Mouse (Mus musculus) thymus, postnatal 10 days (tissue): ENCODE measurements around the gene Pnpla2.
"Not testable (repeated sequence)": the region's sequence is repeated elsewhere in the genome, so short reads cannot be mapped to it uniquely, and the experiment has no call there.

Source experiments
- DNase-seq, 2 experiments: peaks; one replicate each; pipeline ENCODE4 v3.0.0; 2021; ENCODE audit warnings: low spot score in 2 of 2

Gene Pnpla2

DNA sequence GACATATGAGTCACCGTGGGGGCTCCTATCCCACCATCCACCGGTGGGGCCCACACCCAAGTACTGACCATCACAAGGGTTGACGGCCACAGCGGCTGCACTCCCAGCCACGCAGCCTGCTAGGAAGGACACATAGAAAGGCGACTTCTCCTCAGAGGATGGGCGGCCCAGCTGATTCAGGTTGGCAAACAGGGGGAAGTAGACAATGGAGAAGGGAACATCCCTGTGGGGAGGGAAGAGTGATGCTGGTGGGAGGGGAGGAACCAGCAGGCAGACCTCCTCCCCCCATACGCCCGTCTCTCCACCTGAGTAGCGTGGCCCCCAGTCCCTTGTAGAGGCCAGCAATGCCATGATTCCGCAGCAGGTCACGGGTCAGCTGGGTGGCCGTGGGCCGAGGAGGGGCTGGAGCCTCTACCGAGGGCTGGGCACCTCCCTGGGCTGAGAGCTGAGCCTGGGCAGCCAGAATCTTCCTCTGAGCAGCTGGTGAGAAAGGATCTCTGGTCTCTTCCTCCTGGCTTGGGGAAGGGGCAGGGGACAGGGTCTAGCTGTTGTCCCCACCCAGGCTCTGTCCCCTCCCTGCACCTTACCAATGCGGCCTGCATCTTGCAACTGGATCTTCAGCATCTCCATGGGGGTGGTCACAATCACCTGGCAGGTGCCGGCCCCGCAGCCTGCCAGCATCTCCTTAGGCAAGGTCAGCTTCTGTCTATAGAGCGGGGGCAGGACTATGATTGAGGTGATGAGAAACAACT, 23.4 kb upstream of the Pnpla2 start:
- no peak for DNase-seq

DNA sequence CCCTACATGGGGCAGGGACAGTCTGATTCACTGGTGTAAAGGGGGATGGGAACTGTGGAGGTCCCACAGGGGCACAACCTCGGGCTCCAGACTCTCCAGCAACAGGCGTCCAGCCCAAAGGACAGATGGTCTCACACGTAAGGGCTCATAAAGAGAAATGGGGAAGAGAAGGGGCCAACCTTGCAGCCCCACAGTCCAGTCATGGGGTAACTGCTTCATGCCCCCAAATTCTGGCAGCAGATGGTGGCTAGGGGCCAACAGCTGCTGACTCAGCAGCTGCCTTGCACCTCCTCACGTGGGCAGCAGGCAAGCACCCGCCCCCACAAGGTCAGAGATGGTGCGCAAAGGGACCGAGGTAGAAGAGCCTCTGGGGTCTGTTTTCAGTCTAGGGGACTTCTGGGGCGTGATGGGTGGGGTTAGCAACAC, 22.8 kb upstream of the Pnpla2 start:
- no peak for DNase-seq

DNA sequence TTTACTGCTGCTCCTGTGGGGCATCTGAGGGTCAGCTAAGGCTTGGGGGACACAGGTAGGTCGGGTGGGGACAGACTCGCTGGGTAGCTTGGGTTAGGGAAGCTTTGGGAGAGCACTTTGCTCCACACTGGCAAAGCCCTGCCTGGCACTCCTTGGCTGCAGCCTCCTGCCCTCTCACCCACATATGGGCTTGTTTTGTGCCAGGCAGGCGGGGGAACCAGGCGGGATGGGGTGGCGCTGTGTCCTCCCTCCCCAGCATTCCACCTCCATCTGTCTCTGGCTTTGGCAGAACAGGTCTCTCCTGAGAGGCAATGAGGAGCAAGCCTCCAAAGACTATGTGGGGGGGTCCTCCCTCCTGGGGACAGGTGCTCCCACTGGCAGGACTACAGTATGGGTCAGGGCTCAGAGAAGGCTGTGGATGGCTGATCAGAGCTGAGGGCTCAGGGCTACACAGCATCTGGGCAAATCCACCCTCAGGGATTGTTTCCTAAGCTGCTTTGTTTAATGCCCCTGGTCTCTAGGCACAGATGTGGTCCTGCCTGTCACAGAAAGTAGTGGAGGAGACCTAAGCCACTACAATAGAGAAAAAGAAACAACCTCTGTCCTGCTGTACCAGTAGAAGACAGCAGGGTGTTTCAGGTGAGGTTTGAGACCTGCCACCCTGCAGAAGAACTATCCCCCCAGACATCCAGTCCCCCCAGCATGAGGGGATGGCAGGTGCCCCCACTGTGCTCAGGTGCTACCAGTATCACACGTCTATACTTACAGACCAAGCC, 22.1 kb upstream of the Pnpla2 start:
- DNase-seq = no peak

DNA sequence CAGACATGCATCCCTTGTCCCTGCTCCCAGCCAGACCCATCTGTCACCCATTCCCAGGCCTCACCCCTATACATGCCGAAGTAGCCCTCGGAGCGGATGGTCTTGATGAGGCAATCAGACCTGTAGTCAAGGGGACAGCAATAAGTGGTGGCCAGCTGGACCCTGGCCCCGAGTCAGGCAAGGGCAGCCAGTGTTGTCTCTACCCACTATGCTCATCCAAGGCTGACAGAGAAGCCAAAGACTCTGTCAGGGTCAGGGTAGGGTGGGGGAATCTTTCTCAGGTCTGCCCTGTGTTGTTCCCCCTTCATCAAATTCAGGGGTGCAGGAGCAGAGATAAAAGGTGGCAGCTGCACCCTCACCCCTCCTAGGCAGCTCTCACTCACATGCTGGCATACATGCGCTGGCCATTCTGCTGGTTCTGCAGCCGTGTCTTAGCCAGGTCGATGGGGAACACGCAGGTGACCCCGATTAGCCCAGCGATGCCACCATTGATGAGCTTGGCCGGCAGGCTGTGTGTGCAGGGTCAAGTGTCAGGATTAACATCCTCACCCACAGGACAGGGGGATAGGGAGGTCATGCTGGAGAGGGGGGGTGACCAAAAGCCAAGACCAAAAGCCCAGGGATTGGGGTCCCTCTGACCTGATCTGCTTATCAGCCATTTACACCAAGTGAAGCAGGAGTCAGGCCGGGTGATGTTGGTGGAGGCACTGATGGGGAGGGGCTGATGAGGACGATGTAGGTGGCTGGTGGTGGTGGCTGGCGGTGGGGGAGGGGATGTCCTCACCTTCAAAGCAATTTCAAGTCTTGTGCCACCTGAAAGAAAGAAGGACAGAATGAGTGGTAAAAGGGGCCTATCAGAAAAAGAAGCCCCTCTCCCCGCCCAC, 21.2 kb upstream of the Pnpla2 start:
- DNase-seq = no peak

DNA sequence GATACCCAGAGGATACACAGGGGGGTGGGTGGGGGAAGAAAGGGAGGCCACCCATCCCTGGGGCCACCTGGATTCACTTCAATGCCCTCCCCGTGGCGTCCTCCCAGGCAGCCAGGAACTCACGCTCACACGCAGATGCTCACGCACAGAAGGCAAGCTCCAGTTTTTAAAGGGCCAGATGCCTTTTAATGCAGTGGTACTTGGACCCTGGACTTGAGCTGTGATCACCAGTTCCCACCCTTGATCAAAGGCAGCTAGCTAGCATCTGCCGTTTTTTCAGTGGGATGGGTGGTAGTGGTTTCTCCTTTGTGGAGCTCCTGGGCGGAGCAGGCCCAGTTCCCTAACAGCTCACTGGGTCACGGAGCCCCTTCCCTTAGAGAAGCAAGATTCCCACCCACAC, 20.5 kb upstream of the Pnpla2 start:
- DNase-seq = no peak

DNA sequence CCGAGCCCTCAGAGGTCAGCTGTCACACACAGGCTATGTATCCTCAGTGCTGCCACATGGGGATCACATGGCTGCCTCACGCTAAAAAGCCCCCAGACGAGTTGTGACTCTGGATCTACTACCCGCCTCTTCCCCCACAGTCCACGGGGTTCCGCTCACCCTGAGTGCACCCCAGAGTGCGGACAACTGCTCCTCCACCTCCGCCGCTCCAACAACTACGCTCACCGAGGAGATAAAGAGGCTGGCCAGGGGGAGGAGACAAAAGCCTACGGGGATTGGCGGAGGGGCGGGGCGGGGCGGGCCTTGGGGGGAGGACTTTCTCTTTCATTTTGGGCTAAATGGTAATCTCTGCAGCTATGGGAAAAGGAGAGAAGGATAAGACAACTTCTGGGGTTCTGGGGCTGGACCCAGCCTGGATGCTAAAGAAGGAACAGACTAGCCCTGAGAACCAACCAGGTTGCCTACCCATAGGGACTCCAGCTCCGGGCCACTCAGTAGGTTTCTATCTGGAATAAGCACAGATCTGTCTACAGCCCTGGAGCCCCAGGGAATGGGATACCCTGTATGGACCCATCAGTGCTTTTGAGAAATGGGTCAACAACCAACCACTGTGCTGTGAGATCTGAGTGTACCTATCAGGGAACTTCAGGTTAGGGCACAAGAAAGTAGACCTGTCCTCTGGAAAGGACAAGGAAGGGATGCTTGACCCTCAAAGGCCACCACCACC, 19.7 kb upstream of the Pnpla2 start:
- peak in 1 of 2 experiments; percentile 64 for DNase-seq

DNA sequence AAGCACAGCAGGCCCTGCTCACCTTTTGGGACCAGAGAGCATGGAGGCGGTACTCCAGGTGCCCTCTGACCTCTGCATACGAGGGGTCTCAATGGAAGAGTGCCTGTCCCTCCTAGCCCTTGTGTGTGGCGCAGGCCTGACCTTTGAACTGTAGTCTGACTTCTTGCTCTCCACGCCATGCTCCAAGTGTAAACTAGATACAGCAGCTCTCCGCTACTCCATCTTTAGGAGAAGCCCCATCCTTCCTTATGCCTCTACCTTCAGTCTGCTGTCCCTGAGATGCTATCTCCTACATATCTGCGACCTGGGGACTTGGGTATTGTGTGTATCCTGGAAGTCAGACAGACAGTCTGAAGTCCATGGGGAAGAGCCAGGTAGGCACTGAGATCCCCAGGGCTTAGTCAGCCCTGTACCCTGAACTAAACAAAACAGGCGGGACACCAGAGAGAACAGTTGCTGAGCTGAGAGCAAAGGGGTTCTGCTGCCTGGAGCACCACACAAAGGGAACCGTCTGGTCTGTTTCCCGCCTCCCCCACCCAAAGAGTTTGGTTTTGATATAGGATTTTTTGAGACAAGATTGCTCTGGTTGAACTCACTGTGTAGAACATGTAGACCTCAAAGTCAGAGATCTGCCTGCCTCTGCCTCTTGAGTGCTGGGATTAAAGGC, 19.0 kb upstream of the Pnpla2 start:
- no peak for DNase-seq

DNA sequence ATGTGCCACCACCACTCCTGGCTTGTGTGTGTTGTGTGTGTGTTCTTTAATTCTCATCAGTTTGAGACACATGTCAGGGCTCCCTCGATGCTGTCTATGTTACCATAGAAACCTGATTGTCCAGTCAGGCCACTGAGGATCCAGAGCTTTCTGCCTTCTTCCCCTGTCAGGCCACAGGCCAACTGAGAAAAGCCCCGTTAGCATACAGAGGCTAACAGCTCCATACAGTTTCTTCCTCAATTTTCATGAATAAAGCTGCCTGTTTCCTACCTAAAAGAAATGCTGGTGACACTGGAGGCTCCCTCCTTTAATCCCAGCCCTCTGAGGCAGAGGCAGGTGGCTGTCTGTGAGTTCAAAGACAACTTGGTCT, 18.5 kb upstream of the Pnpla2 start:
- DNase-seq = no peak

DNA sequence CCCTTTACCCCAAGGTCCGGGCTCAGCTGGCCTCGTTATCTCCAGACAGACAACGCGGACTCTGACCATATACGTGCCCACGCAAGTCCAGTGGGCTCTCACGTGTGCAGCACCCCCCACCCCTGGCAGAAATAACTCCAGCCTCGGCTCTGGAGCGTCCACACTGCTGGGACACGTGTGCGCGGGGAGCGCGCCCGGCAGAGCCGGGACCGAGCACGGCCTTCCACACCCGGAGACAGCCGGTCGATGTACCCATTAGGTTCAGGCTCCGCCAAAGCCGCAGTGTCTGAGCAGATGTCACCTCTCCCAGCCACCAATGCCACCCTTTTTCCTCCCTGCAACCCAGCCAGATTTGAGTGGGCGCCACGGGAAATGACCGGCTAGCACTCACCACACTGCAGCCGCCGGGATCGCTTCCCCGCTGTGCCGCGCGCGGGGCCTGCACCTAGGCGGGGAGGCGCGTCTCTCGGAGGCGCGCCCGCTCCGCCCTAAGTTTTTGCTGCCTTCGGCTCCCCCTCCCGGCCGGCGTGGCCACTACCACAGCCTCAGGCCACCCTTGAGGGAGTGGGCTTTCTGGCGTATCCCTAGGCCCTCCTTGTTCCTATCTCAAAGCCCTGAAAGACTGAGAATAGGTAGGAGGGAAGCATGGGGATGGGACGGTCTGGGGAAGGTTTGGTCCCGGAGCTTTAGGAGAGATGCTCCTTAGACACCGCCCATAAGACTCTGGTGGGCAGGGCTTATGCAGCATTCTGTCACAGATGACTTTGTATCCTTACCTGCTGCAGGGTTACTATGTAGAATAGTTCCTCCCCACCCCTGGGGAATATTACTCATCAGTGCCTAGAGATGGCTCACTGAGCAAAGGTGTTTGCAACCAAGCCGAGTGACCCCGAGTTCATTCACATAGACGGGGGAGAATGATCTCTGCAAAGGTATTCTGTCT, 17.5 kb upstream of the Pnpla2 start, which contains the start of gene Slc25a22:
Gene Slc25a22 (minus strand): TSS at position 715 of the 943 bp plus-strand sequence.
- DNase-seq = peak; percentile 75 to 83

DNA sequence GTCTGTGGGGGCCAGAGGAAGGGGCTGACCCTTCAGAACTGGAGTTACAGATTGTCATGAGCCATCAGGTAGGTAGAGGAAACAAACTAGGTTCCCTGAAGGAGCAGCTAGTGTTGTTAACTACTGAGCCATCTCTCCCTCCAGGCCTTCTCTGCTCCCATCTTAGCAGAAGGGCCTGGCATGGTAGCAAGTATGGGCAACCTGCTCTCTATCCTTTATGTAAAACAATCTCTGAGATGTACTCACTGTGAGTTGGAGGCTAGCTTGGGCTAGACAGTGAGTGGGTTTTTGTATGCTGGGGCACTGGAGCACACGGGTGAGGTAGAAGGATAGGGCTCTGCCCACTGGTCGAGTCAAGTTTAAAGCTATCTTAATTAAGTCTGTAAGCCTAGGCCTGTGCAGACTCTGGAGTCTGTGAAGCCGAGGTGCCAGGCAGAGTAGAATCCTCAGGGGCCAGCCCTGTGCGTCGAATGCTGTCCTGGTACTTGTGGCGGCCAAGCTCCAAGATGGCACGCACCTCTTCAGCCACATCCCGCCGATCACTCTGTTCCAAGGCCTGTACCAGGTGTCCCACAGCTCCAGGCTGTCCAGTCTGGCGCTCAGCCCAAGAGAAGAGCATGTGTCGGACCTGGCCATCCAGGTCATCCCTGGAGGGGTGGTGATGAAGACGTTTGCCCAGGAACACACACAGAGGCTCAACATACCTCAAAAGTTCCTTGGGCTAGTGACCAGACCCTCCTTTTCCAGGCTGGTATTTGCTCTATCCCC, 16.6 kb upstream of the Pnpla2 start:
- DNase-seq = no peak

DNA sequence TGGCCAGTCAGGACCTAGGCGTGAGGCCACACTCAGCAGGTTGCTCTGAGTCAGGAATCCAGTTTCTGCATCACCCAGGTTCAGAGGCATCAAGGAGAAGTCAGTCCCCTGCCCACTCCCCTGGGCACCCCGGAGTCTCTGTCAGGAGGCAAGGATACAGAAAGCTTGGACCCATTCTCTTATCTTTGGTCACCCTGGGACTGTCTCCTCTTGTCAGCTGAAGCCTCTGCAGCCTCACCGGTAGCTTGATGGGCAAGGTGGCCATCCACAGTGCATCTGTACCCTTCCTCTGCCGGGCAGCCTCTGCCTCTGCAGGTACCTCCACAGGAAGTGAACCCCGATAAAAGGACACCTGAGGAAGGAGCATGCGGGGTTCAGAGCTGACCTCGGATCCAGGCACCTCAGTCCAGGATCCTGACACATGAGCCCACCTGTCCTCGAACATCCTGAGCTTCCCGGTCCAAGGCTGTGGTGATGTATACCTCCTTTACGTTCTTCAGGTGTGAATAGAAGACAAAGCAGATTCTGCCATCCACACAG, 15.8 kb upstream of the Pnpla2 start:
- DNase-seq = no peak

DNA sequence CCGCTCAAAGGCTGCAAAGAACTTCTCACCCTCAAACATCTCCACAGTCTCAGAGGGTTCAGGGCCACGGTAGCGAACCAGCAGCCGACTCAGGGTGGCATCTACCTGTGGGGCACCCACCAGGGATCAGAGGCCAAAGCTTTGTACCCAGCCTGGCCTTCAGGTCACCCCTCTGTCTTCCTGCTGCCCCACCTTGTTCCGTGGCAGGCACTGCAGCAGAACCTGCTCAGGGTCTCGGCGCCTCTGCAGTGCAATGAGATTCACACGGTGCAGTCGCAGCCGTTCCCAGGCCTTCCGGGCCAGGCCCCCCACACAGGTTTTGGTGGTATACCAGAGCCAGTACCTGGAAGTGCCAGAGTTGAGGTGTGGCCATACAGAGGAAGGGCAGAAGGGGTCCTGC, 15.2 kb upstream of the Pnpla2 start:
- no peak for DNase-seq

DNA sequence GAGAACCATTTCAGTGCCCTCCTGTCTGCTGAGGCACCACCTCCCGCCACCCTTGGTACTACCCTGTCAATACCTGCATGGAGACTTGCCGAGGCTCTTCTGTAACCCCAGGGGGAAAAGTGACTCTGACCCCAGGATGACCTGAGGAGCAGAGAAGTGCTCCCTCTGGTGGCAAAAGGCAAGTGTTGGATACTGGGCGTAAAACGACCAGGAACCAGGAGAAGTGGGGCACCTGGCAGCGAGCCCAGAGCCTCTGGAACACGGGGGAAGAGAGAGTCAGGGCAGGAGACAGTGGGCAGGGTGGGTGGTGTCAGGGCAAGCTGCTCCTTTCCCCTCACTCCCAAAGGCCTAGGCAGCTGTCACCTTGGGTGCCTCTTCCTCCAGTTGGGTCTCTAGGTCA, 14.4 kb upstream of the Pnpla2 start:
- peak in 1 of 2 experiments; percentile 46 for DNase-seq

DNA sequence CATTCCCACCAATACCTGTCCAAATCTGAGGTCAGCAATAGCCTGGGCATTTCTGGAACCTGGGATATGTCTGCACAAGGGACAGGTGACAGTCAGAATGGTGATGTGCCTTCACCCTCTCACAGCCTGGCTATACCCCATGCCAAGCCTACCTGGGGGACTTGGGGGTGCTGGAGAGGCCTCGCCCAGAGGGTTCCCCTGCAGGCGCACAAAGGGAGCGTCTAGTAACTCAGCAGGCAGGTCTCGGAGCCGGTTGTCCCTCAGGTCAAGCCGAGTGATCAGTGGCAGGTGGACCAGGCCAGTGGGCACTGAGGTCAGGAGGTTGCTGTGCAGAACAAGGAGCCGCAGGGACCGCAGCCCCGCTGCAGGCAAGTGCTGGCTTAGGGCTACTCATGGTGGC, 13.5 kb upstream of the Pnpla2 start:
- no peak for DNase-seq

DNA sequence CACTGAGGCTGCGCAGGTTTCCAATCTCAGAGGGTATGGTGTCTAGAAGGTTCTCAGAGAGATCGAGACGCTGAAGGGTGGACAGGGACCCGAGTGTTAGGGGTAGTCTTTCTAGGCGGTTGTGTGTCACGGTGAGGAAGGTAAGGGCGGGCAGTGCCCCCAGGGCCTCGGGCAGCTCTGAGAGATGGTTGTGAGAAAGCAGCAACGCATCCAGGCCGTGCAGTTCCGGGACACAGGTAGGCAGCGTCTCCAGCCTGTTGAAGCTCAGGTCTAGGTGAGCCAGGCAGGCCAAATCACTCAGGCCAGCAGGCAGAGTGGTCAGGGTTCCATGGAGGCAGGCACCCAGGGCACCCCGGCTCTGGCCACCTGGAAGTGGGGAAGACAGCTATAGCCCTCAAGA, 12.8 kb upstream of the Pnpla2 start:
- DNase-seq = no peak

DNA sequence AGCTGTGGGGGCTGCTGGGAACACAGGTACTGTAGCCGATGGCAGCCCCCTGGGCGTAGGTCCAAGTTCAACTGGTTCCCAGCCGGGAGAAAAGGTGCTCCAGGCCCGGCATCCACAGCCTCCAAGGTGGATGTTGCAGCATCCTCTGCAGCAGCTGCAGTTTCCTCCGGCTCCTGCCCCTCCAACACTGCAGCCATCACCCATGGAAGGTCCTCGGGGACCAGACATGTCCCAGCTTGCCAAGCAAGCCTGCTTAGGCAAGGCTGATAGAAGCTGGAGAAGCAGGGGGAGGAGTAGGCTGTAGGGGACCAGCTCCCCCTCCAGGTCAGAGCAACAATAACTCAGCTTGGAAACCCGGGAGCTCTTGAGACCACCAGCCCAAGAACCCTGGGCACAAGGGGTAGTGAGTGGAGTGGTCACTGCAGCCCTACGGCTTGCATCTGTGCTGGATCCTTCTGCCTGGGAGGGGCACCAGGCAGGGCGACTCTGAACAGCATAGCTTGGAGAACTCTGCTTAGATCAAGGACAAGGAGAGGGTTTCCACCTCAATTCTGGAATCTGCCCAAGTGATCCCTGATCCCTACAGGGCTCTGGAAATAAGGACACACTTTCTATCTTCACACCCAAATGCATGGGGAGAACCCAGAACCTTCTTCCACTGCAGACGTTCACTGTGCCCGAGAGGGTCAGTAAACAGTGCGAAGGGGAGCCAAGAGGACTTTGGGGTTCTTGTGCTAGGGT, 11.7 kb upstream of the Pnpla2 start:
- no peak for DNase-seq

DNA sequence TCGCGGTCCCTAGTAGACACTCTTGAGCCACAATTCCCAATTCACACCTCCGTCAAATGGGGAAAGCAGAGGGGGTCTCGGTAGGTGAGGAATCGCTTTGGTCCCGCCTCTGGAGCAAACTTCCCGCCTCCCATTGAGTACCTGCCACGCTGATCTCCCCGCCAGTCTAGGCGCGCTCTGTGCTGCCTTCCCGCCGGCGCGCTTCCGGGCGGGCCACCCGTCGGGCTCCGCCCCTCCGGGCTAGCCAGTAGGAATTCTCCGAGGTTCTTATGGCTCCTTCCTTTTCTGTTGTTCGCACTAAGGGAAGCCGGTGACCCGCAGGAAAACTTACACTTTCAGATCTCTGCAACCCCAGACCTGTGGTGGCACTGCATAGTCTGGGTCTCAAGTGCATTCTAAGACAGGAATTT, 11.2 kb upstream of the Pnpla2 start, which contains the start of gene Pidd1:
Gene Pidd1 (minus strand): TSS at position 198 of the 410 bp plus-strand sequence.
- peak in 1 of 2 experiments; percentile 48 for DNase-seq

DNA sequence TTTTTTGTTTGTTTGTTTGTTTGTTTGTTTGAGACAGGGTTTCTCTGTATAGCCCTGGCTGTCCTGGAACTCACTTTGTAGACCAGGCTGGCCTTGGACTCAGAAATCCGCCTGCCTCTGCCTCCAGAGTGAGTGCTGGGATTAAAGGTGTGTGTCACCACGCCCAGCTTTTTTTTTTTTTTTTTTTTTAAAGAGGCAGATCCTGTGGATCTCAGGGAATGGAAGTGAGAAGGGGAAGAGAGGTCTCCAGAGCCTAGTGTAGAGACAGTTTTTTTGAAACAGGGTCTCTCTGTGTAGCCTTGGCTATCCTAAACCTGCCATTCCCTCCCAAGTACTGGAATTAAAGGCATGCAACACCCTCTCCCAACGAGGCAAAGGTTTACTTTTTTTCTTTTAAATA, 8.6 kb upstream of the Pnpla2 start:
- not testable (repeated sequence) for DNase-seq
